ENCODE assay signal across 8 mouse cellular contexts in genomic region chr11:120458847-120459597, GRCm38 (mm10). TPM values are rescaled to one million over a fixed set of nuclear protein-coding genes. Genes with fewer than 3 reads are reported as not detected.
DNase-seq lines count a peak whose midpoint lies in the region; ATAC-seq and TF ChIP-seq lines count a peak whose summit lies in the region.

No protein-coding gene starts in this region.

- no peak overlapping the region for H3K27ac ChIP-seq in heart, embryonic 11.5 days (ENCODE audit: low read depth, low read length)
- no peak overlapping the region for H3K27ac ChIP-seq in ES-Bruce4 (ENCODE audit: insufficient read depth, low read length)
- H3K27ac ChIP-seq in hindbrain, embryonic 10.5 days: peak overlapping the region; percentile 96; the same call in 1 of the 2 replicates

- DNase-seq in heart, adult 18-20 months: no peak
- no peak for DNase-seq in hindbrain, embryonic 10.5 days (ENCODE audit: low spot score)
- DNase-seq in mesoderm, embryonic 11.5 days (ENCODE audit: low read depth, low spot score): peak; percentile 13
- no peak for DNase-seq in embryo, embryonic 10.5 days (ENCODE audit: low spot score)
- DNase-seq in ovary, postnatal 14 days (ENCODE audit: low spot score): no peak
- no peak for DNase-seq in layer of hippocampus, adult 8-10 months (ENCODE audit: low spot score in 2 of 2)

- ATAC-seq in heart, embryonic 11.5 days (replicated peaks; ENCODE audit: insufficient number of reproducible peaks, low FRiP score, low TSS enrichment): no peak

- no peaks in the 10 kb centered on the region for H3K27me3 ChIP-seq in heart, embryonic 11.5 days (ENCODE audit: control insufficient read depth, insufficient read depth, low read length)
- no peaks in the 10 kb centered on the region for H3K27me3 ChIP-seq in ES-Bruce4 (ENCODE audit: control insufficient read depth, insufficient read depth, low read length, poor library complexity, severe bottlenecking)
- no peaks in the 10 kb centered on the region for H3K27me3 ChIP-seq in hindbrain, embryonic 10.5 days (ENCODE audit: insufficient read depth, poor library complexity, severe bottlenecking)

- H3K4me1 ChIP-seq in heart, embryonic 11.5 days (ENCODE audit: control insufficient read depth, insufficient read depth, low read length): peaks cover 13% of the 10 kb centered on the region
- no peaks in the 10 kb centered on the region for H3K4me1 ChIP-seq in ES-Bruce4 (ENCODE audit: control insufficient read depth, insufficient read depth, low read length)
- peaks cover 29% of the 10 kb centered on the region for H3K4me1 ChIP-seq in hindbrain, embryonic 10.5 days (replicated peaks)

- H3K9me3 ChIP-seq in heart, embryonic 11.5 days (replicated peaks; ENCODE audit: control insufficient read depth, low read length): no peaks in the 10 kb centered on the region
- H3K9me3 ChIP-seq in ES-Bruce4 (replicated peaks; ENCODE audit: control insufficient read depth, insufficient read depth, low read length, poor library complexity, severe bottlenecking): no peaks in the 10 kb centered on the region
- no peaks in the 10 kb centered on the region for H3K9me3 ChIP-seq in hindbrain, embryonic 10.5 days

- TF ChIP-seq EP300 in ES-Bruce4 (IDR thresholded peaks at IDR 0.05; ENCODE audit: insufficient read depth, low read depth, low read length): no peak

- H3K36me3 ChIP-seq in heart, embryonic 11.5 days (ENCODE audit: control insufficient read depth, insufficient read depth, low read length): peaks cover 15% of the 10 kb centered on the region
- peaks cover 2% of the 10 kb centered on the region; the same call in 1 of the 2 replicates for H3K36me3 ChIP-seq in ES-Bruce4 (ENCODE audit: control insufficient read depth, insufficient read depth, low read length, poor library complexity, severe bottlenecking)
- peaks cover 58% of the 10 kb centered on the region for H3K36me3 ChIP-seq in hindbrain, embryonic 10.5 days

- TF ChIP-seq POLR2A in ES-Bruce4 (IDR thresholded peaks at IDR 0.05; ENCODE audit: insufficient read depth, low read length): no peak

- H3K9ac ChIP-seq in heart, embryonic 11.5 days (ENCODE audit: low read depth, low read length): peak overlapping the region; percentile 92
- H3K9ac ChIP-seq in ES-Bruce4 (ENCODE audit: low read depth, poor library complexity, severe bottlenecking): peak overlapping the region; percentile 76

- 60% methylated on average over 6 of the region's 6 CpGs for WGBS in heart, embryonic 11.5 days (ENCODE audit: insufficient replicate concordance)
- 72% methylated on average over 6 of the region's 6 CpGs for WGBS in hindbrain, embryonic 10.5 days

- peak overlapping the region; percentile 93 for H3K4me2 ChIP-seq in heart, embryonic 11.5 days

- peak; percentile 33 for TF ChIP-seq CTCF in ES-Bruce4 (IDR thresholded peaks at IDR 0.05; ENCODE audit: low read depth, low read length)

- H3K4me3 ChIP-seq in heart, embryonic 11.5 days (ENCODE audit: low read depth, low read length): peak overlapping the region; percentile 72
- H3K4me3 ChIP-seq in ES-Bruce4 (ENCODE audit: low read depth, low read length): peak overlapping the region; percentile 97
- peak overlapping the region; percentile 88 for H3K4me3 ChIP-seq in hindbrain, embryonic 10.5 days

RNA-seq across cellular contexts. Expression of gene Ccdc137, which starts 1.1 kb away (rescaled TPM):
- 21.3 and 27.5 TPM in 2 replicates for polyA plus RNA-seq in heart, embryonic 11.5 days (2014; fragmentation: Nextera tagmentation; extraction: Ambion mirVana)
- total RNA-seq in heart, adult 18-20 months (2021): 1 to 10 TPM; 6.0 to 7.3 TPM
- 15.0 and 16.1 TPM in 2 replicates for polyA plus RNA-seq in ES-Bruce4 (2011; ENCODE audit: insufficient read depth, insufficient read length, low read depth, missing spikeins)
- polyA plus RNA-seq in hindbrain, embryonic 10.5 days (2016; fragmentation: Nextera tagmentation; extraction: Ambion mirVana): 34.4 and 37.3 TPM in 2 replicates
- total RNA-seq in layer of hippocampus, adult 8-10 months (2022): 10 to 100 TPM; 24.7 to 37.0 (median 27.4) TPM

RNA-seq across cellular contexts. Expression of gene Oxld1, which starts 1.2 kb away (rescaled TPM):
- 16.9 and 19.6 TPM in 2 replicates for polyA plus RNA-seq in heart, embryonic 11.5 days (2014; fragmentation: Nextera tagmentation; extraction: Ambion mirVana)
- 10 to 100 TPM; 58.1 to 70.3 TPM for total RNA-seq in heart, adult 18-20 months (2021)
- 5.8 and 6.1 TPM in 2 replicates for polyA plus RNA-seq in ES-Bruce4 (2011; ENCODE audit: insufficient read depth, insufficient read length, low read depth, missing spikeins)
- 12.5 and 13.2 TPM in 2 replicates for polyA plus RNA-seq in hindbrain, embryonic 10.5 days (2016; fragmentation: Nextera tagmentation; extraction: Ambion mirVana)
- 10 to 100 TPM; 15.7 to 19.0 (median 17.2) TPM for total RNA-seq in layer of hippocampus, adult 8-10 months (2022)

RNA-seq across cellular contexts. Expression of gene Pde6g, which starts 5.7 kb away (rescaled TPM):
- 0.24 TPM in 1 of 2 replicates, not detected in the other for polyA plus RNA-seq in heart, embryonic 11.5 days (2014; fragmentation: Nextera tagmentation; extraction: Ambion mirVana)
- under 1 TPM in 1 of 2 experiments, not detected in 1; 0.57 TPM for total RNA-seq in heart, adult 18-20 months (2021)
- polyA plus RNA-seq in ES-Bruce4 (2011; ENCODE audit: insufficient read depth, insufficient read length, low read depth, missing spikeins): 0.93 and 1.0 TPM in 2 replicates
- 0.31 and 0.35 TPM in 2 replicates for polyA plus RNA-seq in hindbrain, embryonic 10.5 days (2016; fragmentation: Nextera tagmentation; extraction: Ambion mirVana)
- under 1 TPM in 3 of 4 experiments, not detected in 1; 0.38 to 0.91 (median 0.50) TPM for total RNA-seq in layer of hippocampus, adult 8-10 months (2022)

RNA-seq across cellular contexts. Expression of gene Arl16, which starts 8.4 kb away (rescaled TPM):
- 43.6 and 48.4 TPM in 2 replicates for polyA plus RNA-seq in heart, embryonic 11.5 days (2014; fragmentation: Nextera tagmentation; extraction: Ambion mirVana)
- 10 to 100 TPM; 10.1 to 12.0 TPM for total RNA-seq in heart, adult 18-20 months (2021)
- 10.7 and 11.0 TPM in 2 replicates for polyA plus RNA-seq in ES-Bruce4 (2011; ENCODE audit: insufficient read depth, insufficient read length, low read depth, missing spikeins)
- 59.6 and 62.3 TPM in 2 replicates for polyA plus RNA-seq in hindbrain, embryonic 10.5 days (2016; fragmentation: Nextera tagmentation; extraction: Ambion mirVana)
- total RNA-seq in layer of hippocampus, adult 8-10 months (2022): 10 to 100 TPM; 46.9 to 50.6 (median 50.3) TPM

RNA-seq across cellular contexts. Expression of gene Tspan10, which starts 16.6 kb away (rescaled TPM):
- polyA plus RNA-seq in heart, embryonic 11.5 days (2014; fragmentation: Nextera tagmentation; extraction: Ambion mirVana): not detected in 2 replicates
- total RNA-seq in heart, adult 18-20 months (2021): 1 to 10 TPM; 1.0 to 2.3 TPM
- polyA plus RNA-seq in ES-Bruce4 (2011; ENCODE audit: insufficient read depth, insufficient read length, low read depth, missing spikeins): not detected in 2 replicates
- 0.12 and 0.46 TPM in 2 replicates for polyA plus RNA-seq in hindbrain, embryonic 10.5 days (2016; fragmentation: Nextera tagmentation; extraction: Ambion mirVana)
- total RNA-seq in layer of hippocampus, adult 8-10 months (2022): 1 to 10 TPM in 1 of 4 experiments, not detected in 3; 2.4 TPM
